Mouse (Mus musculus): ENCODE results near the gene Gm20605.

Gm20605 gene

GRCm38 (mm10) chr5:137630602-137631001, 1.6 kb downstream of the Gm20605 start:
- ChIA-PET CTCF (interaction anchor here (0.7 to 5.1 kb wide), 12 partner anchors 11 to 129 kb away, joined by 3 to 70 read pairs (median 6); partner anchors contain the start of genes Sap25 (in 4 of the 4), Pcolce (in 1 of the 4) and Pop7 (in 1 of the 4)), POLR2A (interaction anchor here (0.6 to 13.0 kb wide), 41 partner anchors 9 to 559 kb away, joined by 3 to 163 read pairs (median 6); partner anchors contain the start of genes Mospd3 (in 3 of the 4), Pcolce (in 3 of the 4), Pop7 (in 3 of the 4) and Sap25 (in 3 of the 4))

GRCm38 (mm10) chr5:137631171-137631570, 2.2 kb downstream of the Gm20605 start:
- POLR2A ChIA-PET: interaction anchor here (0.7 to 13.0 kb wide), 42 partner anchors 10 to 148 kb away, joined by 3 to 163 read pairs (median 6); partner anchors contain the start of genes Sap25 (in 4 of the 4), Mospd3 (in 3 of the 4), Pcolce (in 3 of the 4) and Pop7 (in 3 of the 4)
- CTCF ChIA-PET: interaction anchor here (0.7 to 5.1 kb wide), 15 partner anchors 10 to 129 kb away, joined by 3 to 70 read pairs (median 4); partner anchors contain the start of genes Sap25 (in 4 of the 4), Pop7 (in 2 of the 4) and Pcolce (in 1 of the 4)

DNA sequence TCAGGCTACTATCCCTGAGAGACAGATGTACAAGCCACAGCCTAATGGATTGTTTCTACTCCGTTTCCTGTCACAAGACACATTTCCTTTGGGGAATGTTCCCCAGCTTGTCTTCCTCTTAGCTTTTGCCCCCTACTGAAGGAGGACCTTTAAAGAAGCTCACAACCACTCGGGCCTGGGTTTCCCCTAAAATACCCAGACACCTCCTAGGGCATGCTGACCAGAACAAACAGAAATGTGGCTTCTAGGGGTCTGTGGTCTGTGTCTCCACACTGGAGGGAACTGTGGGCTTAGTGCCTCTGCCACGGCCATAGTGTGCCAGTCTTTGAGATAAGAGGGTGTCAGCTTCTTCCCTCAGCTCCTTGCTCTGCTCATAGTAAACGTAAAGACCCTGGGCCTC, 2.6 kb downstream of the Gm20605 start:
- POLR2A ChIA-PET: interaction anchor here (0.6 to 13.0 kb wide), 40 partner anchors 9 to 609 kb away, joined by 3 to 163 read pairs (median 6); partner anchors contain the start of genes Sap25 (in 4 of the 4), Mospd3 (in 3 of the 4), Pcolce (in 3 of the 4) and Pop7 (in 3 of the 4)
- CTCF ChIA-PET: interaction anchor here (1.0 to 5.1 kb wide), 13 partner anchors 10 to 129 kb away, joined by 3 to 70 read pairs (median 4); partner anchors contain the start of genes Sap25 (in 4 of the 4) and Pop7 (in 2 of the 4)

GRCm38 (mm10) chr5:137633397-137634084, 4.6 kb downstream of the Gm20605 start:
- POLR2A ChIA-PET: interaction anchor here in 3 of 4 experiments (0.6 to 10.2 kb wide), 17 partner anchors 8 to 150 kb away, joined by 3 to 163 read pairs (median 3); partner anchors contain the start of genes Irs3 (in 2 of the 3), Pop7 (in 2 of the 3) and Sap25 (in 2 of the 3)
- CTCF ChIA-PET: interaction anchor here in 3 of 4 experiments (0.6 to 1.5 kb wide), 9 partner anchors 7 to 132 kb away, joined by 3 to 4 read pairs (median 3); partner anchors contain the start of genes Gigyf1 (in 1 of the 3), Pop7 (in 1 of the 3) and Sap25 (in 1 of the 3)

- POLR2A ChIA-PET: interaction anchor here in 3 of 4 experiments (0.6 to 9.6 kb wide), 12 partner anchors 9 to 1539 kb away, joined by 3 to 163 read pairs (median 4); partner anchors contain the start of genes Fbxo24 (in 2 of the 3), Gm20605 (in 2 of the 3), Lrch4 (in 2 of the 3) and Pcolce (in 1 of the 3)
- CTCF ChIA-PET: interaction anchor here in 3 of 4 experiments (0.9 to 6.4 kb wide), 6 partner anchors 10 to 26 kb away, joined by 4 to 87 read pairs (median 8); partner anchors contain the start of genes Fbxo24 (in 1 of the 3), Gm20605 (in 1 of the 3), Lrch4 (in 1 of the 3) and Pcolce (in 1 of the 3)
These were observed 10.5 kb downstream of the Gm20605 start for GRCm38 (mm10) chr5:137639472-137639871.

DNA sequence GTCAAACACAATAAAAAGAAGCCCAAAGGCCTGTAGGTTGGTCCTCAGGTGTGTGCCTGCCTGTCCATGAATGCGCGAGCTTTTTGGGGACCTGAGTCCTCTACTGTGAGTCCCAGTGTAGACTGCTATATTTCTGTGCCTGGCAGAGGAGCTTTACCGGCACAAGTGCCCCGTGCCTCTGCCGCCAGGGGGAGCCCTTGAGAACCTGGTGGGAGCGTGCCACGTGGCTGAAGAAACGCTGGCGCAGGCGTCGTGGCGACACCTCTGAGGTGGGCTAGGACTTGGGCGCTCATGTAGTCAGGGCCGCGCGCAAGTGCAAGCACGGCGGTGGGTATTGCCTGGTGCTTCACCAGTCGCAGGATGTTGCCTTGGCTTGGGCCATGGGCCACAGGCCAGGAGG, 12.1 kb downstream of the Gm20605 start, which contains the start of gene Sap25:
TSS of gene Sap25 (plus strand) at position 281 of the 400 bp plus-strand sequence.
- CTCF ChIA-PET: interaction anchor here (0.5 to 6.4 kb wide), 78 partner anchors 7 to 934 kb away, joined by 3 to 87 read pairs (median 4); partner anchors contain the start of genes Fbxo24 (in 3 of the 4), Lrch4 (in 3 of the 4), Agfg2 (in 2 of the 4) and Tsc22d4 (in 2 of the 4)
- POLR2A ChIA-PET: interaction anchor here (0.6 to 9.6 kb wide), 39 partner anchors 9 to 789 kb away, joined by 3 to 163 read pairs (median 4); partner anchors contain the start of genes Fbxo24 (in 3 of the 4), Gm20605 (in 3 of the 4), Lrch4 (in 3 of the 4) and Pop7 (in 2 of the 4)

- CTCF ChIA-PET: interaction anchor here in 3 of 4 experiments (0.7 to 6.4 kb wide), 13 partner anchors 9 to 124 kb away, joined by 3 to 87 read pairs (median 6); partner anchors contain the start of genes Fbxo24 (in 1 of the 3), Gigyf1 (in 1 of the 3), Gm20605 (in 1 of the 3) and Lrch4 (in 1 of the 3)
These were observed 13.9 kb downstream of the Gm20605 start for GRCm38 (mm10) chr5:137642886-137643285.

DNA sequence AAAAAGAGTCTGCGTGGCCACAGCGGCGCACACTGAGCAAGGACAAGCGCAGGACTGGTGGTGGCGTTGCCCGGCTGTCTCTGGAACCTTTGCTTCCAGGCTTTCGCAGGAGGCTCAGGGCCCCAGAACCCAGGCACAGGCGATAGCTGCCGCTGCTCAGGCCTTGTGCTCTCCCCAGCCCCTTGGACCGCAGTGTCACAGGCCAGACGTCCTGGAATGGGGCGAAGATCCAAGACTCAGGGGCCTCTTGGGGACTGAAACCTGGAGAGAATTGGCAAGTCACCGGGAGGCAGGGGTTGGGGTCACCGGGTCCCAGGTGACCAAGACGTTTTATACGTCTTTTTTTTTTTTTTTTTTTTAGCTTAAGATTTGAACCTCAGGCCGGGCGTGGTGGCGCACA, 15.5 kb downstream of the Gm20605 start:
- ChIA-PET CTCF (interaction anchor here (0.6 to 6.4 kb wide), 15 partner anchors 7 to 155 kb away, joined by 3 to 87 read pairs (median 6); partner anchors contain the start of genes Fbxo24 (in 1 of the 4), Gm20605 (in 1 of the 4) and Lrch4 (in 1 of the 4)), POLR2A (interaction anchor here in 3 of 4 experiments (0.6 to 9.6 kb wide), 27 partner anchors 8 to 306 kb away, joined by 3 to 163 read pairs (median 4); partner anchors contain the start of genes Fbxo24 (in 2 of the 3), Gm20605 (in 2 of the 3), Lrch4 (in 2 of the 3) and Pcolce (in 2 of the 3))

More at GRCm38 (mm10) chr5:137642886-137643285, 13.9 kb downstream of the Gm20605 start:
- POLR2A ChIA-PET: interaction anchor here in 2 of 4 experiments (0.6 to 9.6 kb wide), 16 partner anchors 8 to 243 kb away, joined by 3 to 163 read pairs (median 4); partner anchors contain the start of genes Fbxo24 (in 2 of the 2), Gm20605 (in 2 of the 2), Lrch4 (in 2 of the 2) and Tsc22d4 (in 1 of the 2)

- ChIA-PET CTCF (interaction anchor here (0.6 to 6.4 kb wide), 9 partner anchors 6 to 115 kb away, joined by 3 to 87 read pairs (median 6); no protein-coding TSS in a partner anchor), POLR2A (interaction anchor here in 2 of 4 experiments (0.6 to 9.6 kb wide), 10 partner anchors 11 to 307 kb away, joined by 3 to 163 read pairs (median 4); partner anchors contain the start of genes Fbxo24 (in 2 of the 2), Gm20605 (in 2 of the 2), Lrch4 (in 2 of the 2) and Ppp1r35 (in 1 of the 2))
These were observed 16.2 kb downstream of the Gm20605 start for GRCm38 (mm10) chr5:137645091-137645651.

- CTCF ChIA-PET: interaction anchor here (0.6 to 1.9 kb wide), 5 partner anchors 9 to 114 kb away, joined by 3 to 7 read pairs (median 4); no protein-coding TSS in a partner anchor
- POLR2A ChIA-PET: interaction anchor here in 3 of 4 experiments (0.7 to 9.6 kb wide), 6 partner anchors 11 to 114 kb away, joined by 3 to 163 read pairs (median 4); partner anchors contain the start of genes Fbxo24 (in 1 of the 3), Gm20605 (in 1 of the 3) and Lrch4 (in 1 of the 3)
These were observed 16.7 kb downstream of the Gm20605 start, which contains the start of gene Irs3 for GRCm38 (mm10) chr5:137645652-137646091. Gene Irs3 (minus strand): TSS chr5:137645714.

- CTCF ChIA-PET: interaction anchor here in 1 of 4 experiments (1.2 to 7.7 kb wide), 2 partner anchors 6 to 9 kb away, joined by 4 to 87 read pairs; partner anchors contain the start of gene Sap25
- POLR2A ChIA-PET: interaction anchor here in 2 of 4 experiments (0.8 to 1.2 kb wide), 4 partner anchors 9 to 112 kb away, joined by 3 to 4 read pairs (median 3); partner anchors contain the start of genes Fbxo24 (in 1 of the 2) and Lrch4 (in 1 of the 2)
These were observed 19.0 kb downstream of the Gm20605 start for GRCm38 (mm10) chr5:137647827-137648601.

DNA sequence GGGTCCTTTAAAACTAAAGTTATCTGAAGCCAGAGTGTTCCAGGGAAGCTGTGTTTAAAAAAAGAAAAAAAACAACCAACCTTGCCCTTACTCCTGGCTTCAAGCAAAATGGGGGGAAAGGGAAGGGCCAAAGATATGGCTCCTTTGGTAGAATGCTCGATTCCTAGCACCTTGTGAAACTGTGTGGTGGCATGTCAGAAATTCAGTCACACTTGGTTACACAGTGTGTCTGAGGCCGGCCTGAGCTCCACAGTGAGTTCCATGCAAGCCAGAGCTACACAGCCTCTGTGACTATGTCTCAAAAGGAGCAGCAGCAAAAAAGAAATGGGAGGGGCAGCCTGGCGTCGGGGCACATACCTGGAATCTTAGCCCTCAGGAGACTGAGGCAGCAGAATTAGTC, 20.3 kb downstream of the Gm20605 start:
- CTCF ChIA-PET: interaction anchor here in 3 of 4 experiments (1.3 to 7.7 kb wide), 5 partner anchors 8 to 147 kb away, joined by 3 to 87 read pairs (median 9); partner anchors contain the start of genes Sap25 (in 2 of the 3) and Pop7 (in 1 of the 3)
- POLR2A ChIA-PET: interaction anchor here in 3 of 4 experiments (0.7 to 4.0 kb wide), 17 partner anchors 8 to 719 kb away, joined by 3 to 19 read pairs (median 4); partner anchors contain the start of genes Sap25 (in 2 of the 3), Agfg2 (in 1 of the 3) and Mospd3 (in 1 of the 3)

DNA sequence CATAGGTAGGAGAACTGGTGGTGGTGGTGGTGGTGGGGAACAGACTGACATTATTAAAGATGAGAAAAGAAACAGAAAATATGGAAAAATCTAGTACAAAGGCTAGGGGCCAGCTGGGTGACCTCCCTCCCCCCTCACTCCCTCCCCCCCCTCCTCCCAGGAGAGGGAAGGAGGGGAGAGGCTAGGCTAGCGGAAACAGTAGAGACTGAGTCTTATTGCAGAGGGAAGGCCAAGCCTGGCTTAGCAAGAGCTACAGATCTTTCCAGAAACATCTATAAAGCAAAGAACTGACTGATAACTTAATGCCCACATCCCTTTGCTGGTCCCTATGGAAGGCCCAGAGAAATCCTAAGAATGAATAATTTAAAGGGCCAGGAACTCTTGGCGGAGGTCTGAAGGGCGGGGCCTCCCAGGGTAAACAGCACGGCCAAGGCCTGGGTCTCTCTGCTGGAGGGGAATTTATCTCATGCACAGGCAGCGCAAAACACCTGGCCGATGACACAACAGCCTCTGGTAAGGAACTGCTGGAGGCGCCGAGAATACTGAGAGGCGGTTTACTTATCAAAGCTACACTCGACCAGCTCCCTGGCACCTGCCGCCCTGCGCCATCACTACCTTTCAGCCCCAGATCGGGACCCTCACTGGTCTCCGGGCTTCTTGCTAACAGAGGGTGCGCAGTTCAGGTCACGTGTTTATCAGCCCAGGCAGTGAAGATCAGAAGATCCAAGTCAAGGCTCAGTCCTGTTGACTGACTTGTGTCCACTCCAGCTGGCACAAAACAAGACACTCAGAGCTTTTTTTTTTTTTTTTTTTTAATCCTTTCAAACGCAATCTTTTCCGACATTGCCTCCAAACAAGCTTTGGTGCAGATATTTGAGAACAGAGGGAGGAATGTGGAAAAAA, 20.9 kb downstream of the Gm20605 start:
- ChIA-PET POLR2A (interaction anchor here in 3 of 4 experiments (0.6 to 4.0 kb wide), 25 partner anchors 9 to 720 kb away, joined by 3 to 19 read pairs (median 3); partner anchors contain the start of genes Mospd3 (in 2 of the 3), Sap25 (in 2 of the 3), Agfg2 (in 1 of the 3) and Pop7 (in 1 of the 3)), CTCF (interaction anchor here (0.6 to 7.7 kb wide), 15 partner anchors 8 to 360 kb away, joined by 3 to 87 read pairs (median 5); partner anchors contain the start of genes Sap25 (in 3 of the 4) and Pop7 (in 1 of the 4))

DNA sequence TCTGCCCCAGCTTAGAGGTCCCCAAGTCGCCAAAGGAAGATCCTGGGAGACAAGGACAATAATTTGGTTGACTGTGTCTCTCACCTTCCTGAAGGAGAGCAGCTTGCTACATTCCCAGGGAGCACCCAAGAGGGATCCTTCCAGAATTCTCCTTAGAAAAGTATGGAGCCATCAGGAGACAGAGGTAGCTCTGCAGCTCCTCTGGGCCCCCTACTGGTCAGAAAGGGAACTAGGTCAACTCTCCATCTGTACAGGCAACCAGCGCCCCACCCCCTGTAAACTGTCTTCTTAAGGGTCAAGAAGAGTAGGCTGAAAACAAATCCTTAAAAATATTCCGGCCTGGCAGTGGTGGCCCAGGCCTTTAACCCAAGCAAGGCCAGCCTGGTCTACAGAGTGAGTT, 23.5 kb downstream of the Gm20605 start:
- CTCF ChIA-PET: interaction anchor here (0.5 to 7.7 kb wide), 33 partner anchors 9 to 783 kb away, joined by 3 to 87 read pairs (median 4); partner anchors contain the start of genes Sap25 (in 4 of the 4), Gigyf1 (in 2 of the 4), Pop7 (in 2 of the 4) and Agfg2 (in 1 of the 4)
- POLR2A ChIA-PET: interaction anchor here in 3 of 4 experiments (0.8 to 4.0 kb wide), 13 partner anchors 9 to 432 kb away, joined by 3 to 19 read pairs (median 4); partner anchors contain the start of genes Sap25 (in 2 of the 3), Pcolce (in 1 of the 3), Pop7 (in 1 of the 3) and Zkscan1 (in 1 of the 3)

Data from embryonic stem cell, embryonic (primary cell).